Mouse (Mus musculus) stomach, postnatal 0 days (tissue): ENCODE results near the gene Tmem260.
A peak's percentile ranks its signal among the peaks of the same experiment; 100 is the strongest.

ENCODE experiments used
- CTCF ChIP-seq: IDR thresholded peaks from 2 replicates; pipeline ENCODE4 v1.5.1; 2016; ENCODE audit warnings: antibody characterized with exemption, low read depth, mild to moderate bottlenecking, moderate library complexity
- EP300 ChIP-seq: optimal IDR thresholded peaks from 2 replicates; pipeline ENCODE3; 2016; ENCODE audit warnings: antibody characterized with exemption

GRCm38 (mm10) chr14:48421996-48422395 lies 23.9 kb upstream of the Tmem260 start:
- TF ChIP-seq EP300 (no peak), CTCF (0 out of 2 replicates have a peak, but pooled peaks have one; percentile 18)
